Mouse (Mus musculus): ENCODE data around the gene Coro2a.

Coro2a gene

DNA sequence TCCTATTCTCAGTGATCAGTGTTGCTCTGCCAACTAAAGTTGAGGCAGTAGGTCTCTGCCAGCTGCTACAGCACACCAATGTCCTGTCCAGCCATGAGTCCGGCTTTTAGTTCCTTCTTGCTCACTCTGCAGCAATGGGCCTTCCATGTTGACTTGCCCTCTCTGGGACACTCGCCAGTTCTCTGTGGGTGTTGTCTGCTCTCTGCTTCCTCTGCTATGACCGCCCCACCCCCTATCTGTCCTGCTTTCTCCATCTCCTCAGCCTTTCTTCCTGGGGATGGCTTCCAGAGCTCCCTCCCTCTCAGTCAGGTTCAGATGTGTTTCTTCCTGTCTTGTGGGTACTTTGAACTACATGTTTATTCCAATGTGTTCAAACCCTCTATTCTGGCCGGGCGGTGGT lies 114.7 kb downstream of the Coro2a start:
- in situ Hi-C loops (cut with MboI, MseI) = no loop called here
